Mouse (Mus musculus): ENCODE measurements around the gene Xrcc1.
"Not testable (repeated sequence)": the region's sequence is repeated elsewhere in the genome, so short reads cannot be mapped to it uniquely, and the experiment has no call there.

The Xrcc1 gene

GRCm38 (mm10) chr7:24546068-24546614, at the start of gene Xrcc1, which contains the start of gene Pinlyp:
Gene Xrcc1 (plus strand): TSS chr7:24546289.
Gene Pinlyp (minus strand): TSS chr7:24546118.
- DNase-seq (ENCODE audit: low spot score in 2 of 2) = no peak

- no peak for DNase-seq (ENCODE audit: low spot score in 2 of 2)
These were observed 46.1 kb upstream of the Xrcc1 start for GRCm38 (mm10) chr7:24499856-24500577.

- DNase-seq (ENCODE audit: low spot score in 2 of 2) = peak in 1 of 2 experiments; percentile 62
These were observed 45.2 kb upstream of the Xrcc1 start for GRCm38 (mm10) chr7:24500929-24501328.

GRCm38 (mm10) chr7:24501492-24501891, 44.6 kb upstream of the Xrcc1 start:
- DNase-seq (ENCODE audit: low spot score in 2 of 2) = no peak

GRCm38 (mm10) chr7:24504004-24504403, 42.1 kb upstream of the Xrcc1 start:
- no peak for DNase-seq (ENCODE audit: low spot score in 2 of 2)

GRCm38 (mm10) chr7:24504868-24505267, 41.2 kb upstream of the Xrcc1 start:
- DNase-seq (ENCODE audit: low spot score in 2 of 2) = no peak

GRCm38 (mm10) chr7:24505447-24506064, 40.5 kb upstream of the Xrcc1 start:
- DNase-seq (ENCODE audit: low spot score in 2 of 2) = no peak

GRCm38 (mm10) chr7:24506065-24506459, 40.0 kb upstream of the Xrcc1 start:
- no peak for DNase-seq (ENCODE audit: low spot score in 2 of 2)

GRCm38 (mm10) chr7:24506476-24506837, 39.6 kb upstream of the Xrcc1 start:
- DNase-seq (ENCODE audit: low spot score in 2 of 2) = peak; percentile 78 to 81

GRCm38 (mm10) chr7:24506838-24507725, 39.0 kb upstream of the Xrcc1 start, which contains the start of gene Zfp428:
Gene Zfp428 (plus strand): TSS chr7:24507006.
- DNase-seq (ENCODE audit: low spot score in 2 of 2) = peak; percentile 91 to 94

GRCm38 (mm10) chr7:24507726-24508114, 38.4 kb upstream of the Xrcc1 start:
- DNase-seq (ENCODE audit: low spot score in 2 of 2) = no peak

GRCm38 (mm10) chr7:24512355-24512754, 33.7 kb upstream of the Xrcc1 start, which contains the start of gene AC161166.1:
Gene AC161166.1 (minus strand): TSS chr7:24512455.
- DNase-seq (ENCODE audit: low spot score in 2 of 2) = no peak

GRCm38 (mm10) chr7:24516319-24516718, 29.8 kb upstream of the Xrcc1 start:
- peak in 1 of 2 experiments; percentile 71 for DNase-seq (ENCODE audit: low spot score in 2 of 2)

- DNase-seq (ENCODE audit: low spot score in 2 of 2) = no peak
These were observed 29.0 kb upstream of the Xrcc1 start for GRCm38 (mm10) chr7:24517077-24517476.

- DNase-seq (ENCODE audit: low spot score in 2 of 2) = peak; percentile 79 to 90
These were observed 28.4 kb upstream of the Xrcc1 start for GRCm38 (mm10) chr7:24517654-24518053.

GRCm38 (mm10) chr7:24519130-24519529, 27.0 kb upstream of the Xrcc1 start:
- DNase-seq (ENCODE audit: low spot score in 2 of 2) = no peak

- DNase-seq (ENCODE audit: low spot score in 2 of 2) = not testable (repeated sequence)
These were observed 26.0 kb upstream of the Xrcc1 start for GRCm38 (mm10) chr7:24520054-24520453.

- DNase-seq (ENCODE audit: low spot score in 2 of 2) = no peak
These were observed 23.3 kb upstream of the Xrcc1 start for GRCm38 (mm10) chr7:24522805-24523204.

GRCm38 (mm10) chr7:24523723-24524122, 22.4 kb upstream of the Xrcc1 start:
- no peak for DNase-seq (ENCODE audit: low spot score in 2 of 2)

GRCm38 (mm10) chr7:24524978-24525377, 21.1 kb upstream of the Xrcc1 start:
- no peak for DNase-seq (ENCODE audit: low spot score in 2 of 2)

- peak; percentile 49 to 53 for DNase-seq (ENCODE audit: low spot score in 2 of 2)
These were observed 20.2 kb upstream of the Xrcc1 start for GRCm38 (mm10) chr7:24525686-24526420.
